Mouse (Mus musculus): ENCODE results near the gene Abtb2. TPM values are rescaled to one million over a fixed set of nuclear protein-coding genes. Genes with fewer than 3 reads are reported as not detected.

Abtb2 gene
- total and polyA plus RNA-seq, 3 experiments, result 0.12 to 0.13 TPM; not detected in 1

GRCm38 (mm10) chr2:103631293-103631717 is 65.2 kb downstream of the Abtb2 start:
- H3K27me3 ChIP-seq (ENCODE audit: control insufficient read depth in 1 of 2, insufficient read depth in 2 of 2, low read length in 2 of 2), result peaks cover 2 to 5% of the 10 kb centered on the region in 2 experiments; a peak in 3 of 4 replicates
- H3K4me3 ChIP-seq (ENCODE audit: control insufficient read depth in 1 of 2, insufficient read depth in 1 of 2, low read depth in 2 of 2, low read length in 2 of 2), result no peak overlapping the region
- no peak overlapping the region for H3K9ac ChIP-seq (ENCODE audit: control insufficient read depth, low read depth, low read length, poor library complexity, severe bottlenecking)
- no peaks in the 10 kb centered on the region for H3K79me2 ChIP-seq (ENCODE audit: control insufficient read depth, insufficient read depth, low read length, poor library complexity)
- H3K9me3 ChIP-seq (replicated peaks; ENCODE audit: insufficient read depth, low read length), result no peaks in the 10 kb centered on the region
- H3K4me1 ChIP-seq (ENCODE audit: control insufficient read depth in 1 of 2, insufficient read depth in 2 of 2, low read length in 2 of 2), result no peaks in the 10 kb centered on the region
- peaks cover 0 to 3% of the 10 kb centered on the region in 2 experiments; a peak in 2 of 4 replicates for H3K36me3 ChIP-seq (ENCODE audit: control insufficient read depth in 1 of 2, insufficient read depth in 2 of 2, low read length in 2 of 2)
- no peak for TF ChIP-seq ZMIZ1 (IDR thresholded peaks at IDR 0.05; ENCODE audit: low read depth, low read length)
- no peak for TF ChIP-seq GABPA (IDR thresholded peaks at IDR 0.05; ENCODE audit: low read depth, low read length)
- TF ChIP-seq CTCF (IDR thresholded peaks at IDR 0.05 in 2 of 3, conservative IDR thresholded peaks at IDR 0.05 in 1 of 3; ENCODE audit: control insufficient read depth in 1 of 3, insufficient read depth in 1 of 3, low read depth in 2 of 3, low read length in 3 of 3, poor library complexity in 1 of 3, severe bottlenecking in 1 of 3), result no peak
- no peak for TF ChIP-seq ZC3H11A (IDR thresholded peaks at IDR 0.05; ENCODE audit: low read depth, low read length)
- TF ChIP-seq POLR2A (IDR thresholded peaks at IDR 0.05; ENCODE audit: control insufficient read depth in 1 of 2, insufficient read depth in 1 of 2, low read depth in 1 of 2, low read length in 2 of 2, poor library complexity in 1 of 2), result no peak
- TF ChIP-seq ELF1 (IDR thresholded peaks at IDR 0.05; ENCODE audit: low read depth, low read length), result no peak
- TF ChIP-seq NELFE (IDR thresholded peaks at IDR 0.05; ENCODE audit: low read depth, low read length), result no peak
- no peak for TF ChIP-seq ETS1 (IDR thresholded peaks at IDR 0.05; ENCODE audit: low read depth, low read length)
- no peak for TF ChIP-seq UBTF (IDR thresholded peaks at IDR 0.05; ENCODE audit: borderline replicate concordance, insufficient read depth, low read depth, low read length)
- TF ChIP-seq MEF2A (IDR thresholded peaks at IDR 0.05; ENCODE audit: extremely low read depth, insufficient replicate concordance, low read depth, low read length, poor library complexity, severe bottlenecking), result no peak
- TF ChIP-seq NRF1 (IDR thresholded peaks at IDR 0.05; ENCODE audit: insufficient read depth, low read depth, low read length, poor library complexity, severe bottlenecking), result no peak
- TF ChIP-seq HCFC1 (IDR thresholded peaks at IDR 0.05; ENCODE audit: low read depth, low read length), result no peak
- no peak for TF ChIP-seq MAX (IDR thresholded peaks at IDR 0.05; ENCODE audit: low read length)
- TF ChIP-seq MAFK (IDR thresholded peaks at IDR 0.05; ENCODE audit: borderline replicate concordance, low read depth, low read length), result no peak
- H3K27ac ChIP-seq (ENCODE audit: control insufficient read depth, low read depth, low read length), result no peak overlapping the region
- no peak for DNase-seq (ENCODE audit: low read depth, low spot score)

- H3K79me2 ChIP-seq (ENCODE audit: control insufficient read depth, insufficient read depth, low read length, poor library complexity), result no peaks in the 10 kb centered on the region
- TF ChIP-seq TCF12 (IDR thresholded peaks at IDR 0.05; ENCODE audit: low read depth, low read length) (no peak), CHD2 (IDR thresholded peaks at IDR 0.05; ENCODE audit: low read length) (no peak), ZC3H11A (IDR thresholded peaks at IDR 0.05; ENCODE audit: low read depth, low read length) (no peak), ELF1 (IDR thresholded peaks at IDR 0.05; ENCODE audit: low read depth, low read length) (no peak), MAZ (IDR thresholded peaks at IDR 0.05; ENCODE audit: low read depth, low read length) (no peak), HCFC1 (IDR thresholded peaks at IDR 0.05; ENCODE audit: low read depth, low read length) (no peak), RCOR1 (IDR thresholded peaks at IDR 0.05; ENCODE audit: low read depth, low read length) (no peak)
Observed at GRCm38 (mm10) chr2:103632136-103632925, 66.2 kb downstream of the Abtb2 start.

More at GRCm38 (mm10) chr2:103632136-103632925, 66.2 kb downstream of the Abtb2 start:
- H3K36me3 ChIP-seq (ENCODE audit: control insufficient read depth in 1 of 2, insufficient read depth in 2 of 2, low read length in 2 of 2), result peaks cover 0 to 2% of the 10 kb centered on the region in 2 experiments; a peak in 1 of 4 replicates
- H3K27me3 ChIP-seq (ENCODE audit: control insufficient read depth in 1 of 2, insufficient read depth in 2 of 2, low read length in 2 of 2), result peaks cover 2 to 5% of the 10 kb centered on the region in 2 experiments; a peak in 3 of 4 replicates
- H3K9ac ChIP-seq (ENCODE audit: control insufficient read depth, low read depth, low read length, poor library complexity, severe bottlenecking), result no peak overlapping the region
- H3K4me1 ChIP-seq (ENCODE audit: control insufficient read depth in 1 of 2, insufficient read depth in 2 of 2, low read length in 2 of 2), result no peaks in the 10 kb centered on the region
- no peak for DNase-seq (ENCODE audit: low read depth, low spot score)
- H3K4me3 ChIP-seq (ENCODE audit: control insufficient read depth in 1 of 2, insufficient read depth in 1 of 2, low read depth in 2 of 2, low read length in 2 of 2), result no peak overlapping the region
- no peaks in the 10 kb centered on the region for H3K9me3 ChIP-seq (replicated peaks; ENCODE audit: insufficient read depth, low read length)
- no peak overlapping the region for H3K27ac ChIP-seq (ENCODE audit: control insufficient read depth, low read depth, low read length)

All from MEL (cell line).